Mouse (Mus musculus) left cerebral cortex, postnatal 14 days (tissue): ENCODE data around the gene Galm. TPM values are rescaled to one million over a fixed set of nuclear protein-coding genes. Genes with fewer than 3 reads are reported as not detected.

Experiments used
- total RNA-seq, 2 experiments: library from RNA; stranded (reverse); gene quantifications; 2 replicates each; pipeline ENCODE4 v1.2.3; 2021

The Galm gene
- total RNA-seq, 2 experiments from 2014 or later: 2.1 to 2.5 TPM

Other genes with a start within 250 kb of the Galm start
- gene Atl2, start 231.3 kb upstream of the Galm start, total RNA-seq: 10 to 100 TPM; 64.0 to 65.9 TPM
- 10 to 100 TPM; 59.4 to 60.9 TPM for gene Hnrnpll, start 65.1 kb upstream of the Galm start, total RNA-seq
- 100 to 1,000 TPM in 1 of 2 experiments, 10 to 100 TPM in 1; 99.9 to 110 TPM for gene Srsf7, start 79.8 kb downstream of the Galm start, total RNA-seq
- under 1 TPM; 0.29 to 0.32 TPM for gene Ttc39d, start 80.0 kb downstream of the Galm start, total RNA-seq
- gene Gemin6, start 97.0 kb downstream of the Galm start, total RNA-seq: 1 to 10 TPM; 4.6 to 4.9 TPM
- 10 to 100 TPM; 16.9 to 19.0 TPM for gene Morn2, start 162.7 kb downstream of the Galm start, total RNA-seq
- gene Dhx57, start 163.0 kb downstream of the Galm start, total RNA-seq: 10 to 100 TPM; 47.8 to 53.9 TPM
- 1 to 10 TPM; 2.7 to 2.9 TPM for gene Arhgef33, start 179.9 kb downstream of the Galm start, total RNA-seq
- gene Gm10190, start 246.1 kb downstream of the Galm start, total RNA-seq: 1 to 10 TPM in 1 of 2 experiments, not detected in 1; 1.8 TPM